Mouse (Mus musculus) kidney, adult 18-20 months (tissue): ENCODE data around the gene Susd6.

Experiments
- DNase-seq: peaks from one replicate; pipeline ENCODE4 v3.0.0; 2021

Gene Susd6

DNA sequence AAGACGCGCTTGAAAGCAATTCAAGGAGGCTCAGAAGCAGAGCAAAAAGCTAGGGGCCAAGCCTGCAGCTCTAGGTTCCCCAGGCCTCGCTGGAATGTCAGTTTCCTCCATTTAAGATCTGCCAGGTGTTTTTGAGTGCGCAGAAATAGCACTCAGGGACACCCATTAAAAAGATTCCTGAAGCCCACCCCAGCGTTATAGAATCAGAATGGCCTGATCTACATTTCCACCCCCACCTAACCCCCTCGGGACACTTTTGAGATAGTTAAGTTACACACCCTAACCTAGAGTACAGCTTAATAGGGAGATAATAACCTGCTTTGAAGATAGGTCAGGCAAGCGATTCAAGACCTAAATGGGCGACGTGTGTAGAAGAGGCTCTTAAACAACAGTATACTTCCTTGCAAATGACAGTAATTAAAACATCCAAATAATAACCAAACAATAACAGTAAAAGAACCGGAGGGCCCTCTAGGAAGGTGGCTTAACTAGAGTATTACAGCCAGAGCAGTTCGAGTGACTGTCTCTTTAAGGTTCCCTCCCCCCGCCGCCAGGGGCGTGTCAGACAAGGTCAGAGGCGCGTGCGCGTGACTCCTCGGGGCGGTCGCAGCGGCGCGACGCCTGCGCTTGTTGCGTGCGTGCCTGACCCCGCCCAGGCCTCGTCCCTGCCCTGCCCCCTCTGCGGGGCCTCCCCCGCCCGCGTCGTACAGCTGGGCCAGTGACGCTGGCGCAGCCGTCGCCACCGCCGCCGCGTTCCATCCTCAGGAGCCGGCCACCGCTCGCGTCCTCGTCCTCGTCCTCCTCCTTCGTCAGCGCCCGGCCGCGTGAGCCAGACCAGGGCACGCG is at the start of gene Susd6:
Gene Susd6 (plus strand): TSS at position 662 of the 846 bp plus-strand sequence.
- peak; percentile 99 for DNase-seq

DNA sequence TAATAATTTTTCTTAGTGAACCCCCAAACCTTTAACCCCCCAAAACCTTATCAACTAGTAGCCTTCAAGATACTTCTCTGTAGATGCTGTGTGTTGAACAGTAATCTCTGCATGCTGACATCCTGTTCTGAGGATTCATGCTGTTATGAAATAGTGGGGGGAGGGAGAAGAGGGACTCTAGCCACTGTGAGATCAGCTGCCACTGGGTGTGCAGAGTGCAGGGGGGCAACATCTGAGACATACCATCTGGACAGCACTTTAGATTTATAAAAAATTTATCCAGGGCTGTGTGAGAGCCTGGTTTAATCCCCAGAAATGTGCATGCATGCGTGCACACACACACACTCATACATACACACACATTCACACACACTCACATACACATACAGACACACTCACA is 45.7 kb upstream of the Susd6 start:
- no peak for DNase-seq

DNA sequence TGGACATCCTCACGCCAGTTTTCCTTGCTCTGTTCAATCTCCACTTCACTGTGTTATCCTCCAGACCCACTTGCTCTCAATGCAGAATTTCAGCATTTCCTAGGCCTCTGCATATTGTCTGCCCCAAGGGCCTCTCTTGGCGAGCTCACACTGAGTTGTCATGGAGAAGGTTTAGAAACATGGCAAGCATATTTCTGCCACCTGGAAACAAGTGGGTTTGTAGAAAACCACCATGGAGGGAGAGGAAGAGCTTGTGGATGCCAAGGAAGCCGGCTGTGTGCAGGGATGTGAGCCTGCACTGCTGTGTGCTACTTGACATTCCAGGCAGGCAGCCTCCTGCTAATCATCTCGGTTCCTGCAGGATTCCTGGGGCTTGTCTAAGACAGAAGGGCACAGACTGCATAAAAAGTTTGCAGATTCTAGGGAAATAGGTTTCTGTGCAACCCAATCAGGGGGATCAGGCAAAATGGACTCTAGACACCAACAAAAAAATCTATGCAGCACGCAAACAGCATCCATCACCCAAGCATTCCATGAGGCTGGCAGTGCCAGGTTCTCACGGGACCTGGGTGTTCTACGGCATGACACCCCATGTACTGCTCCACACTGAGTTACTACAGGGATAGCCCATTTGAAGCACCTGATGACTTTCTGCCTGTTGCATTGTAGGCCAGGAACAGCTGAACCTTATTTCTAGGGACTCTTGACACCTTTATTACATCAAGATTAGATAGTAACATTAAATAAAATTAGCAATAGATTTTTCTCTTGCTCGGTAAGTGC is 44.1 kb upstream of the Susd6 start:
- no peak for DNase-seq

DNA sequence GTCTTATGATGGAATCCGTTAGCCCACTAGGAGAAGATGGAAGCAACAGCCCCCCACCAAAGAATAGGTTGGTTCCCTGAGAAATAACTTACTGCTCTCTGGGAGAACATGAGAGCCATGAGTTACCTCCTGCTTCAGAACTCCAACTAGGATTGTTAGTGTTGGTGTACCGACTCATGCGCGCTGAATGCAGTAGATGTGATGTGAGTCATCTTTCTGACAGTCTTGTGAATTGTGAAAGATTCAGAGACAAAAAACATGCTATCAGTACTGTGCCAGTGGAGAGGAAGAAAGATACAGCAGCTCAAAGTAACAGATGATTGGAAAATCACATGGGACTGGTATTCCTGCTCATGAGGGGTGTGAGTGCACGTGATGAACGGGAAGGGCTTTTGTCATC is 38.8 kb upstream of the Susd6 start:
- no peak for DNase-seq

DNA sequence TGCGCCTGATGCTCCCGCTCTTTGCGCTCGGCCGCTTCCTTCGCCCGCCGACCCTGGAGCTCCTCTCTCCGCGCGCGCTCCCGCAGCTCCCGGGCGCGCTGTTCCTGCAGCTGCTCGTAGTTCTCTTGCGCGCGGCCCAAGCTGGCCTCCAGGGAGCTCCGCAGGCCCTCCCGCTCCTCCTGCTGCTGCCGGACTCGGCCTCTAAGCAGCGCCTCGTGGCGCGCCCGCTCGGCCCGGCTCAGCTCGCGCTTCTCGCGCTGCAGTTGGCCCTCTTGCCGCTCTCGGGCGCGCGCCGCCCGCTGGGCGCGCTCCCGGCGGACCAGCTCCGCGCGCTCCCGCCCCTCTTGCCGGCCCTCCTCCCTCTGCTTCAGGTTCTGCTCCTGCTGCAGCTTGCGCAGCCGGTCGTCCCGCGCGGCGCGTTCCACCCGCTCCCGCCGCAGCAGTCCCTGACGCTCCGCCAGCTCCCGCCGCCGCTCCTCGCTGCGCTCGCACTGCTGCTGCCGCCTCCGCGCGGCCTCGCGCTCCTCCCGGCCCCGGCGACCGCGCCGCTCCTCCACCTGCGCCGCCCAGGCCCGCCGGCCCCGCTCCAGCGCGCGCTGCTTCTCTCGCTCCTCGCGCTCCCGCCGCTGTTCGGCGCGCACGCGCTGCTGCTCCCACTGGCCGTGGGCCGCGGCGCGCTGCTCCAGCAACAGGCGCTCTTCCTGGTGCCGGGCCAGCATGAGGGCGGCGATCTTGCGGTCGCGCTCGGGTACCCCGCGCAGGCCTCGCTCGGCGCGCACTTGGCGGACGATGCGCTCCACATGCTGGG is 32.4 kb upstream of the Susd6 start:
- DNase-seq = peak; percentile 83

DNA sequence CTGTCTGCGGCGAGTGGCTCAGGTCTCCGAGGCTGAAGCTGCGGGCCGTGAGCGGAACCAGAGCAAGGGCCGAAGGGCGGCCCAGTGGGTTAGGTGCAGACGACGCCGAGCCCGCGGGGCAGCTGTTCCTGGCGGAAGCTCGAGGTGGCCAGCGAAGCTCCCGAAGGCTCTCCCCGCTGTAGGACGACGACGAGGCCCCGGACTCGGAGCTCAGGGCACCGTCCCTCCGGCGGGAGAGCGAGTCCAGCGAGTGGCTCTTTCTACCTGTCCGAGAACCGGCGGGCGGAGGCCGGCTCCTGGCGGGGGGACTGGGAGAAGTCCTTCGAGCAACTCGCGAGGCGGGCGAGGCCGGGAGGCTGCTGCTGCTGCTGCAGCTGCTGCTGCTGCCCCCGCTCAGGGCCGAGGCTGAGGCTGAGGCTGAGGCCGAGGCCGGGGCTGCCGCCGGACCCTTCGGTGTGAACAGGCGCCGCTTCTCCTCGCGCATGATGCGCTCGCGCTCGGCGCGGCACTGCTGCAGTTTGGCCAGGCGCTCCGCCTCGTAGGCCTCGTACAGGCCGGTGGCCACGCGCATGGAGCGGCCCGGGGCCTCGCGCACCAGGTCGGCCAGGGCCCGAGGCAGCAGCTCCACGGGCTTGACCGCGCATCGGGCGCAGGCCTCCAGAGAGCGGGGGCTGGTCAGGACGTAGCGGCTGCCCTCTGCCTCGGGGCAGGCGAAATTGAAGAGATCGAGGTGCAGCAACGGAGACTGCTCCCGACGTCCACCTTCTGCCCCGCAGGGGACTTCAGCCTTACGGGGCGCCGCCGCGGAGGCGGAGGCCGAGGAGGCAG is 31.5 kb upstream of the Susd6 start:
- no peak for DNase-seq

DNA sequence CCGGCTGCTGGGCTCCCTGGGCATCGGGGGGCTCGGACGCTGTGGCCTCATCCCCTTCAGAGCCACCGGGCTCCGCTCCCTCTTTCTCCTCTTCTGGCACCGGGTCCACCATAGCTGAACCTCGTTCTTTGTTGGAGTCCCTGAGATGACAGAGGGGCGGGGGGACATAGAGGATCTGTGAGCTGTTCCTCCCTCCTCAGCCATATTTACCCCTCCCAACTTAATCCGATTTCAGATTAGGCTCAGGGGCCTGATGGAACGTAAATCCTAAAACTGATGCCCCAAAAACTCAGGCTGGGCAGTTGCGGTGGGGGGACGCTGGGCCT is 31.0 kb upstream of the Susd6 start:
- DNase-seq = no peak

DNA sequence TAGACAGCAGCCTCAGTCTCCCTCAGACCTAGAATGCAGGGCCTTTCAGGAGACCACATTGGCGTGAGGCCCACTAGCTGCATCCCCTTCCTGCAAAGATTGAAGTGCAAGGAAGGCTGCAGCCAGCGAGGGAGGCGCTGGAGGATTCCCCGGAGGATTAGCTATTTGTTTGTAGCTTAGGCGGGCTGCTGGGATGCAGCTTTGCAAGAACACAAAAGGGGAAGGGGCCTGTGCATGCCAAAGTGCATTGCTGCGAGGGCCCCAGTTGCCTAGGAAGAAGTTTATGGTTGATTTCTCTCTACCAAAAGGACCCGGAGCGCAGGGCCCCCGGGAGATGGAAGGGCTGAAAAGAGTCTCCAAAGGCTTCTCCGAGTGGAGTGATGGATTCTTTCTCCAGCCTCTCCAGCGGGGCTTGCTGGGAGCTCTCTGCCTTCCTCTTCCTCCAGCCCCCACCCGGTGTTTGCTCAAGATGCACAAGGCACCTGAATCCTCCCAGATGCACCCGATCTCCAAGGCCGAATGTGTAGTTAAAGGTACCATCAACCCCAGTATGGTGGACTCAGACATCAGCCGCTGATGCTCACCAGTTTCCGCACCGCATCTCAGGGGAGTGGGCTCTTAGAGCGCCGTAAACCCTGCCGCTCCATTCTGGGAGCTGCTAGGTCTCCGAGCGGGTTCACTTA is 30.5 kb upstream of the Susd6 start:
- DNase-seq = peak; percentile 9

DNA sequence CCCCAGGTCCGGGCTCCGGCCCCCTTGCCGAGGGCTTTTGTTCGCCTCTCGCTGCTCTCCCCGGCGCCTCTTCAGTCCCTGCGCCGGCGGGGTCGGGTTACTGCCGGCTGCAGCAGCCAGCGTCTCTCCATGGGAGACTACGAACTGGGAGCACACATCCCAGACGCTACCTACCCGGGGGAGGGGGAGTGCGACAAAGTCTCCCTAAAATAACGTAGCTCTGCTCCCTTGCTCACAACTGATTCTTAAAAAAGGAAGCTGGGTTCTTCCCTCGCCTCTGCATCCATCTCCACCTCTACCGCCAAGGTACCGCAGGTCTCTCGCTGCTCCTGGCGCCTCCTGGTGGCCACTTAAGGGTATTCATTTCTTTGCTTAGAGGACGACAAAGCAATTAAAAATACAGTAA is 29.9 kb upstream of the Susd6 start, which contains the start of gene Ccdc177:
Gene Ccdc177 (minus strand): TSS at position 292 of the 406 bp plus-strand sequence.
- peak; percentile 80 for DNase-seq

DNA sequence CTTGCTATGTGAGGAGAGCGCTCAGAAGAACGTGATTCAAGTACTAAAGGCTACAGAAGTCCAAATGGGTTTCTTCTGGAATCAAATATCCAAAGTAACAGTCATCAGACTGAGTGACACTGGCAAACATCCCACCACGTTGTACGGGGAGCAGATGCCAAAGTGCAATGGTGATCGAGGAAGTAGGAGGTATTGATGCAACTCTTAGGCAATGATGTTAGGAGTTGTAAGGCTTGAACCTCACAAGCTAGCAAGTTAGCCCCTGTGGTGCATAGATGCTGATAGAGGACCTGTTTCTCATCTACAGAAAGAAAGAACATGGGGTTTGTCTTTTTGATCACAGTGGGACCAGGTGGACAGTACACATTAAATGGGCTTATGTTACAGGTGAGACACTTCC is 27.3 kb upstream of the Susd6 start:
- DNase-seq = no peak

DNA sequence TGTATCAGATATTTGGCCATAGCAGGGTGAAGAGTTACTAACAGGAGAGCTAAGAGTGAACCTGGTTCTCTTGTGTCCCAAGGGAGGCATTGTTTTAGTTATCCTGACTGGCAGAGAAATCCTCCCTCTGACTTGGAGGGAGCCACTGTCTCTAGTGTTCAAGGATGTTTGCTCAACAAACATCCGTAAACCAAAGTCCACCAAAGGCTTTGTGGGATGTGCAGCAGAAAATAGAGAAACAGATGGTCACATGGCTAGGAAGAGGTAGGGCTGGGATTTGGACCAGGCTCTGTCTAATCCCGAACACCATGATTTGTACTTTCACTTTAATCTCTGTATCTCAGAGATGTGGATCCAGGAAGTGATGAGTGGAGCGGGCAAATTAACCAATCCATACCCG is 26.2 kb upstream of the Susd6 start:
- no peak for DNase-seq

DNA sequence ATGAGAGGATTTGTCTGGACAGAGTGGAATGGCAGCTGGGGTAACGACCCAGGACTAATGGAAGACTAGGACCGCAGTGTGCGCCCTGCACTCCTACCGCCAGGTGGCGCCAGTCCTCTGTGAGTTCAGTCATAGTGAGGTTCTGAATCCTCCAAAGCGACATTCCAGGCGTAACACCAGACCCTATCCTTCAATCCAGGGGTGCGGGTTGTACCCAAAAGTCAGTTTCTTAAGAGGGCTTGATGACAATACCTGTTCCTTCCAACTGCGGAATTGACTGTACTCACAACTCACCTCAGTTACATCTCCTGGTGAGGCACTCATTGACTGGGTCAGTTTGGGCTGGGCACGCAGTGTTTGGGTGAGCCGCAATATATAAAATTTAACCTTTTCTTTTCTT is 20.6 kb upstream of the Susd6 start:
- peak; percentile 86 for DNase-seq

DNA sequence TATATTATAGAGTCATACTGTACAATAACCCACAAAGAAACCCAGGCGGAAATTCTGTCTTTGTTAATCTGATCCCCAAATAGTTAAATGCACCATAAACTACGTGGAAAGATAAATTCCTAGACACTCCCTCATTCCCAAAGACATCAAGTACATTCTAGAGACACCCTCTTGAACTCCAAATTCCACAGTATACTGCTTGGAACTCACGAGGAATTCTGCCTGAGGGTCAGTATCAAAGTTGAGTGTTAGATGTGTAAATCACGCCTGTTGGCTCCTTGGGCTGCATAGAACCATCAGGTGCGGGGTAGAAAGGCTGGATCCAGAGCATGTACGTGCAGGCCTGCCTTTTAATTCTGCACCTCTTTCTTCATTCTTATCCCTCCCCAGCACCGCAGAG is 15.5 kb upstream of the Susd6 start:
- no peak for DNase-seq

DNA sequence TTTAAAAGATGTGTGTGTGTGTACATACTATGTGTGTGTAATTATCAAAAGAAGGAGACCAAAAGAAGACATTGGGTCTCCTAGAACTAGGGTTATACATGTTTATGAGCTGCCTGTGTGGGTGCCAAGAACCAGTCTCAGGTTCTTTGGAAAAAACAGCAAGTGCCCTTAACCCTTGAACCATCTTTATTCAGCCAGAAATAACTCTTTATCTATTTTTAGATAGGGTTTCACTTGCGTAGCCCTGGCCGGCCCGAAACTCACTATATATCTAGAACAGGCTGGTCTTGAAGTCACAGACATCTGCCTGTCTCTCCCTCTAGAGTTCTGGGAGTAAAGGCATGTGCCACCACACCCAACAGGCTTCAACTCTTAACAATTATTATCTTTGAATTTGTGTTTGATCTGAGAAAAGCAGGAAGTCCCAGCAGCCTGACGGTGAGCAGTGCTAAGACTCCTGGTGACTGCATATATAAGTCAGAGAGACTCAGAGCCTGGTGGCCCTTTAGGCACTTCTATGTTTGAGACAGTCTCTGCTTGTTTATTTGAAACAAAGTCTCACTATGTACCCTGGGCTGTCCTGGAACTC is 14.2 kb upstream of the Susd6 start:
- no peak for DNase-seq

DNA sequence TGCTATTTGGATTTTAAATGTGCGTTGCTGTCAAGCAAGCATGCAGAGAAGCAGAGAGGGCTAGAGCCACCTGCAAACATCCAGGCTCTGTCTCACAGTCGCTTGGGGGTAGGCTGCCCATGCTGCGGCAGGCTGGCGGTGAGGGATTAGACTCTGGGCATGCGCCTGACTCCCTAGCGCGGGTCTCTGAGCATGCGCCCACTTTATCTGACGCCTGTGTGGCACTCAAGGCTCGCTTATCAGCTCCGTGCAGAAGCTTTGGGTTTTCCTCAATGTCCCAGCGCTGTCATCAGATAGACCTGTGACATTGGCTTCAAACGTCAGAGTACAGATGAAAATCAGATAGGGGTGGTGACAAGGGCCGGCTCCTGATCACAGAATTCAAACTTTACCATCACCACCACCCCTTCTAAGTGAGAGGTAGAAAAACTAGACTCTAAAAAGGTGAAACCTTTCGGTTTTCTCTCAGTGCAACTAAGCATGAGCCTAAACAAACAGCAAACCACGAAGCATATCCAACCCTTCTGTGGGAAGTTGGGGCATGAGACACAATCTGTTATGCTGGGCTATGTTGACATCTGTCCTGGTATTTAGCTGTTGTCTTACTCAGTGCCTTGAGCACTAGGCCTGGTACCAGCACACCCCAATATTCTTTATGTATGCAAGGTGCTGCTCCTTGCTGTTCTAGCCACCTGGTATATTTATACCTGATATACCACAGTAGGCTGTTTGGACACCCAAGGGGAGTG is 11.9 kb upstream of the Susd6 start:
- no peak for DNase-seq

DNA sequence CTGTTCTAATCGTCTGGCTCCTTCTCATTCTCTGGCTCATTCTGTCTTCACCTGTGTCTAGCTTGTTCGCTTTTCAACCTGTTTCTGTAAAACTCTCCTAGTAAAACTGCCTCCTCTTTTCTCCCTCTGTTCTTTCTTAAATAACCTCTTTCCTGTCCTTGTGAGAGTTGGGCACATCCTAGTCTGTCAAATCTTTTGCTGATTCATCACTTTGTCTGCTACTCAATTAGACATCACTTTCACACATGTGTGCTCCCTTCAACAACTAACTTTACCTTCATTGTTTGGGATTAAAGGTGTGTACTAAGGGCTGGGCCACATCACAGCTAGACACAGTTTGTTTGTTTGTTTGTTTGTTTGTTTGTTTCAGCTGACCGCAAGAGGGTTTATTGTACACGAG is 10.6 kb upstream of the Susd6 start:
- DNase-seq = no peak

DNA sequence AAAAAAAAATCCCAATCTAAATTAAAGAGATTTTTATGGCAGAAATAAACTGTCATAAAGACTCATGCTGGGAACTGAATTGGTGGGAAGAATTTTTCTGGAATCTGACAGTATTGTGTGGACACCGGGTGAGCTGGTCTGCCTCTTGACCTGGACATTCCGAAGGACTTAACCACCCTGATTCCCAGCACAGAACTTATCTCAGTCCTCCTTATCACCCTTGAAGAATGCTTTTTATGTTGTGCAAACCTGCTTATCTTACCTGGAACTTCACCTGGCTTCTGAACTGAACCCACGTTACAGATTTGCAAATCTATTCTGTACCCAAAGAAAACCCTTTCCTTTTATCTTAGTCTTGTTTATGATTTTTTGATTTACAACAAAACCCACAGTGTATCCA is 8.1 kb upstream of the Susd6 start:
- no peak for DNase-seq

DNA sequence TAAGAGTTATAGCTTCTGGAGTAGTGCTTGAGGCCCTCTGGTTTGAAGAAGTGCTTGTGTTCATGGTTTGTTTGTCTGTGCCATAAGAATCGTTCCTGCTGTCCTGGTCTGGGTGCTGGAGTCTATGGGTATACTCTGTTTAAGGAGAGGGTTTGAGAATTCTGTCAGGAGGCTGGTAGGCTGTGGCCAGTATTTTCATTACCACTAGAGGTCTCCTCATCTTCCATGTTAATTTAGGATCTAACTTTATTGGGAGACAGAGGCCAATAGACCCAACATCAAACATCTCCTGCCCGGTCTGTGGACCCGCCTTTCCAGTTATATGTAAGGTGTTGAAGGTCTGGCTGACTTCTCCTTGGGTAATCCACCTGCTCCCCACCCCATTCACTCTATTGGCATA is 7.4 kb upstream of the Susd6 start:
- peak; percentile 32 for DNase-seq

DNA sequence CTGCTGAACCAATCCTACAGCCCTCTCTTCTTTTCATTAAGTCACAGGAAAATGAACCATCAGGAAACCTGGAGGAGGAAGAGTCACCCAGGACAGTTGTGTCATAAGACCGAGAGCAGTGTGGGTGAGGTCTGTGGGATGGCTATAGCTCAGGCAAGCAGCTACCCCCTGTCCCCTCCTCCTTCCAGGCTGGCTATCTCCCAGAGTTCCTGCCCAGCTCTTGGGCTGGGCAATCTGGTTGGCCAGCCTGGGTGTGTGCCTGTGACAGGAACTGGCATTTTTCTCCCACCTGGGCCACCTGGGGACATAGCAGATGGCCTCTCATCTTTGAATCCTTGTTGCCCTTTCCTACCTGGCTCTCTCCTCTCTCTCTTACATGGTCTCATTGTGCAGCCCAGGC is 6.4 kb upstream of the Susd6 start:
- DNase-seq = no peak

DNA sequence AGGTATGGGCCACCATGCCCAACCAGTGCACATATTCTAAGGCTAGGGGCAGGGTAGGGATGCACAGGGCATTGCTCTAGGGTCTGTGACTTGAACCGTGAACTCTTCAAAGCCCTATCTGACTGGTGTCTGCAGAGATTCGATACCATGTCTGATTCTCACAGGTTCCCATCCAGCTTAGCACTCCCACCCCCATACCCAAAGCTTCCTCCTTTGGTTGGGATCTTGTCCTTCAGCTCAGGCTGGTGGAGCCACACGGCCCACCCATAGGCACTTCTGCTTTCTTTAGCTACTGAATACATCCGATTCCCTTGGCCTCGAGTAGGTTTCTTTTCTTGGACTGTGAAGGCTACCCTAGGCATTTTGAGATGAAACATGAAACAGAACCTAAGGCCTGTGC is 5.3 kb upstream of the Susd6 start:
- no peak for DNase-seq

DNA sequence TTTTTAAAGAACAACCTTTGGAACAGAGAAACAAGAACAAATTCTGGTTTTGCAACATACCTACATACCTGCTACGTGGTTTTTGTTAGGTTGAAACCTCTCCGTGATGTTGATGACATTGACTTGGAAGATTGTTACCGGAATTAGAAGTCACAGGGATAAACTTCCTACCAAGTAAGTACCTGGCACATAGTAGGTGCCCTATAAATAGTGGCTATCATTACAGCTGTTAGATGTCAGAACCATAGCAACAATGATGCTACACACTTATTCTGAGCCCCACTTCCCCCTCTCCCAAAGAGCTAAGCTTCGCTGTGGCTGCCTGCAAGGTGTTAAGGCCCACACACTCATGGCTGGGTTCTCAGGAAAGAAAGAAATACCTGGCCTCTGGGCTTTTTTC is 4.7 kb upstream of the Susd6 start:
- DNase-seq = no peak
